Mouse (Mus musculus) stomach, postnatal 0 days (tissue): Measurements from ENCODE around the gene Gpx4.

Experiments used
- CTCF ChIP-seq: IDR thresholded peaks from 2 replicates; pipeline ENCODE4 v1.5.1; 2016; ENCODE audit warnings: antibody characterized with exemption, low read depth, mild to moderate bottlenecking, moderate library complexity
- EP300 ChIP-seq: optimal IDR thresholded peaks from 2 replicates; pipeline ENCODE3; 2016; ENCODE audit warnings: antibody characterized with exemption

- TF ChIP-seq CTCF (no peak), EP300 (no peak)
Observed at GRCm38 (mm10) chr10:80004233-80004705, 42.7 kb upstream of the Gpx4 start.
